Mouse (Mus musculus) retina, adult 2 months (tissue): ENCODE data around the gene Akap12.

Experiments used
- DNase-seq: peaks from one replicate; pipeline ENCODE4 v3.0.0-alpha.2; 2012; ENCODE audit warnings: low read depth, low spot score

Akap12 gene

GRCm38 (mm10) chr10:4284781-4285180 lies 18.6 kb downstream of the Akap12 start:
- no peak for DNase-seq

GRCm38 (mm10) chr10:4285752-4286151 lies 19.6 kb downstream of the Akap12 start:
- DNase-seq, result no peak

GRCm38 (mm10) chr10:4289171-4289570 lies 23.0 kb downstream of the Akap12 start:
- DNase-seq, result no peak

GRCm38 (mm10) chr10:4289636-4290035 lies 23.5 kb downstream of the Akap12 start:
- DNase-seq, result no peak

- DNase-seq, result no peak
Observed at GRCm38 (mm10) chr10:4290145-4290544, 24.0 kb downstream of the Akap12 start.

- DNase-seq, result no peak
Observed at GRCm38 (mm10) chr10:4290561-4290960, 24.4 kb downstream of the Akap12 start.

- no peak for DNase-seq
Observed at GRCm38 (mm10) chr10:4293418-4293817, 27.2 kb downstream of the Akap12 start.

GRCm38 (mm10) chr10:4303558-4303957 lies 37.4 kb downstream of the Akap12 start:
- no peak for DNase-seq

GRCm38 (mm10) chr10:4323885-4324284 lies 57.7 kb downstream of the Akap12 start:
- DNase-seq, result no peak

- no peak for DNase-seq
Observed at GRCm38 (mm10) chr10:4325562-4325961, 59.4 kb downstream of the Akap12 start.

GRCm38 (mm10) chr10:4327716-4328115 lies 61.5 kb downstream of the Akap12 start:
- no peak for DNase-seq

- no peak for DNase-seq
Observed at GRCm38 (mm10) chr10:4332228-4332979, 66.2 kb downstream of the Akap12 start.

- DNase-seq, result no peak
Observed at GRCm38 (mm10) chr10:4333319-4333718, 67.1 kb downstream of the Akap12 start.

GRCm38 (mm10) chr10:4334039-4334683 lies 68.0 kb downstream of the Akap12 start:
- DNase-seq, result peak; percentile 28

GRCm38 (mm10) chr10:4338863-4339461 lies 72.8 kb downstream of the Akap12 start:
- DNase-seq, result peak; percentile 56

- DNase-seq, result peak; percentile 36
Observed at GRCm38 (mm10) chr10:4341430-4341829, 75.2 kb downstream of the Akap12 start.

GRCm38 (mm10) chr10:4346489-4347135 lies 80.4 kb downstream of the Akap12 start:
- peak; percentile 62 for DNase-seq

GRCm38 (mm10) chr10:4347136-4347492 lies 80.9 kb downstream of the Akap12 start:
- DNase-seq, result no peak

GRCm38 (mm10) chr10:4347591-4347990 lies 81.4 kb downstream of the Akap12 start:
- no peak for DNase-seq

GRCm38 (mm10) chr10:4354371-4355260 lies 88.4 kb downstream of the Akap12 start:
- DNase-seq, result no peak

GRCm38 (mm10) chr10:4355882-4356451 lies 89.8 kb downstream of the Akap12 start:
- DNase-seq, result no peak
